Mouse (Mus musculus) hematopoietic stem cell, adult 5-6 weeks (primary cell): ENCODE measurements at regions not wholly inside any gene's neighbourhood (a gene's known extent, or its start where the extent isn't known, plus 50 kb on each side); places are given as distances from the start of the nearest gene placed in this dataset.

ENCODE experiments used
- ATAC-seq, 2 experiments: fragments of 125-278 bp in 1 of 2; replicated peaks in 1 of 2; 2 replicates each; pipeline ENCODE4 v1.8.0; 2016 to 2017; ENCODE audit warnings: inconsistent platforms in 2 of 2, mild to moderate bottlenecking in 2 of 2, moderate number of reproducible peaks in 2 of 2, low read depth in 1 of 2, moderate TSS enrichment in 1 of 2; ENCODE audit not compliant: low FRiP score in 2 of 2, poor library complexity in 2 of 2, severe bottlenecking in 2 of 2, insufficient read depth in 1 of 2, low TSS enrichment in 1 of 2

GRCm38 (mm10) chr5:16681055-16681454 is 110.6 kb upstream of the Gm28710 start:
- no peak for ATAC-seq

- no peak; a peak in 1 of 4 replicates for ATAC-seq
Measured at GRCm38 (mm10) chr5:16684079-16684478, 107.5 kb upstream of the Gm28710 start.

GRCm38 (mm10) chr5:16699260-16699659 is 92.3 kb upstream of the Gm28710 start:
- peak; percentile 93 to 98 for ATAC-seq

- ATAC-seq, result no peak
Measured at GRCm38 (mm10) chr5:16700546-16700945, 91.1 kb upstream of the Gm28710 start.

GRCm38 (mm10) chr5:16702675-16703074 is 88.9 kb upstream of the Gm28710 start:
- ATAC-seq, result no peak

GRCm38 (mm10) chr5:16715863-16716262 is 75.7 kb upstream of the Gm28710 start:
- ATAC-seq, result no peak

- no peak for ATAC-seq
Measured at GRCm38 (mm10) chr5:16716391-16716790, 75.2 kb upstream of the Gm28710 start.

- no peak for ATAC-seq
Measured at GRCm38 (mm10) chr5:16724820-16725219, 66.8 kb upstream of the Gm28710 start.
